Mouse (Mus musculus) small intestine, adult 2 months (tissue): Measurements from ENCODE around the gene Zfhx3.

Experiments
- CTCF ChIP-seq: fragments of 200-500 bp; IDR thresholded peaks from 2 replicates; pipeline ENCODE4 v1.5.1; 2012; ENCODE audit warnings: low read depth, mild to moderate bottlenecking, control low read depth, inconsistent platforms, low read length, moderate library complexity, mixed read lengths; ENCODE audit not compliant: insufficient replicate concordance, insufficient read length; ENCODE audit errors: extremely low read depth
- POLR2A ChIP-seq: fragments of 200-500 bp; IDR thresholded peaks from 2 replicates; pipeline ENCODE4 v1.6.1; 2012; ENCODE audit warnings: low read depth, mild to moderate bottlenecking, control low read depth, inconsistent platforms, low read length, moderate library complexity

DNA sequence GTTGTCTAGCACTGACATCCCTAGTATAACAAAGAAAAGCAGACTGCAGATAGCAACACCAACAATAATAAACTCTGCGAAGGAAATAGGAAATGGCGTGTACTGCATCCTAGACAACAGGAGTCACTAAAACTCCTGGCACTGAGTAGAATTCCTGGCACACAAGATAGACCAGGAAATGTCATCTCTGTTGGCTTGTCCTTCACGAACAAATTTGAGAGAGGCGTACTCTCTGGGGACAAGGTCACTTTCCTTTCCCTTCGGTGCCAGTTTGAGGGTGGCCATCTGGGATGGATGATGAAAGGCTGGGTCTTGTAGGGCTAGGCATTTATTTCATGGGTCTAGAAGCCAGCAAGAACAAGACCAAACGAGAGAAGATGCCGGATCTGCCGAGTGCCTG lies 708.4 kb downstream of the Zfhx3 start:
- TF ChIP-seq POLR2A (no peak), CTCF (no peak)
